Mouse (Mus musculus): Measurements from ENCODE around the gene Arhgap23. TPM values are rescaled to one million over a fixed set of nuclear protein-coding genes. Genes with fewer than 3 reads are reported as not detected.

Arhgap23 gene
- total RNA-seq, 2 experiments from 2014 or later = 12.5 to 13.5 TPM

DNA sequence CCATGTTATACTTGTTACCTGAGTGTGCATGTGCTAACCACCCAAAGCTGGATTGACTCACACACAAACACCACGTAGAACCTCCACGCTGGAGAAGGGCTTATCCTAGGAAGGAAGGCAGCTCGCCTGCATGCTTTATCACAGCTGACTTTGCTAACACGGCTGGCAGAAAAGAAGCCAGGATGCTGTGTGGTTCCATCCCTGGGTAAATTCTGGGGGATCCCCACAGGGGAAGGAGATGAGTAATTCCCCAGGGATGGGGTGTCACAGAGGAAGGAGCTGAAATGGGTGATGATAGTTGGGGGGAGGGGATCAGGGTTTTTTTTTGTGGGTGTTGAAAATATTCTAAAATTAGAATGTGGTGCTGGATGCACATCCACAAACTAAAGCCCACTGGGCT lies 90.5 kb downstream of the Arhgap23 start:
- DNase-seq = no peak

DNA sequence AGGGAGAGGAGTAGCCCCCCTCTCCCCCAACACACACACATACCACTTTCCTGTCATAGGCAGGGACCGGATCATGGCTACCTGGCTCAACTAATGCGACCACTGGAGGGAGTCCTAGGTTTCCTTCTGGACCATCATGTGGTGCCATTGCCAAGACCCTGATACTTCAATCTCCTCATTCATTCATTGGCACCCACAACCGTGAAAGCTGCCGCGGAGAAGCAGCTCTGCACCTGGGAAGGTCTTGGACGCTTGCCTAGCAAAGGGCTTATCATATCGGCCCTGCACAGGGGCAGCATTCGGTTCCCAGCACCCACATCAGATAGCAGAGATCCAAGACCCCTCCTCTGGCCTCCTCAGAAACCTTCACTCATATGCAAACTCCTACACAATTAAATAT lies 91.0 kb downstream of the Arhgap23 start:
- DNase-seq = no peak

DNA sequence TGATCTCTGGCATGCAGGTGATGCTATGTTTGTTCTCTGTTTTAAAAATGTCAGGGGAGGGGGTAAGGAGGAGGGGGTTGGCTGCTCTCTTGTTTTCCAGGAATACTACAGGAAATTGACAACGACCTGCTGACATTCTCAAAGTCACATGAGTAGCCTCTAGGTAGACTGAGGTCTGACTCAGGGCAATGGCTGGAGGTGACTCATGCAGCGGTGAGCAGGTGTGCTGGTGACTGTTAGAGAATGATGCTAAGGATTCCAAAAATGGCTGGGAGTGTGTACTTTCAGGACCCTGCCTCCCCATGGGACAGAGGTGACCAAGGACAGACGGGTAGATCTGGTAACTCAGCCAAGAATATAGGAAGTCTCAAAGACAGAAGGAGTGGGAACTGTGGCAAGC lies 92.9 kb downstream of the Arhgap23 start:
- no peak for DNase-seq

DNA sequence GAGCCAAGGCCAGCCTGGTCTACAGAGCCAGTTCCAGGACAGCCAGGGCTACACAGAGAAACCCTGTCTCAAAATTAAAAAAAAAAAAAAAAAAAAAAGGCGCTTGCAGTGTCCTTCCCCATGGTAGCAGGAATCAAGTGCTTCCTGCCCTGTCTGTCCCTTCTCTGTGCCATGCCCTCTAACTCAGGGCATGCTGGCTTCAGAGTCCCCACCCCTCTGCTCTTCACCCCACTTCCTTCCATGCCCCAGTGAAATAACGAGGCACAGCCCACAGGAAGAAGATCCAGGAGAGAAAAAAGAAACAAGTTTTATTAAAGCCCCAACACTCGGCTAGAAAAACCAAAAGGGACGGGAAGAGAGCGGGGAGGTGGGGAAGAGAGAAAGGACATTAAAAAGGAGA lies 93.7 kb downstream of the Arhgap23 start:
- no peak for DNase-seq

DNA sequence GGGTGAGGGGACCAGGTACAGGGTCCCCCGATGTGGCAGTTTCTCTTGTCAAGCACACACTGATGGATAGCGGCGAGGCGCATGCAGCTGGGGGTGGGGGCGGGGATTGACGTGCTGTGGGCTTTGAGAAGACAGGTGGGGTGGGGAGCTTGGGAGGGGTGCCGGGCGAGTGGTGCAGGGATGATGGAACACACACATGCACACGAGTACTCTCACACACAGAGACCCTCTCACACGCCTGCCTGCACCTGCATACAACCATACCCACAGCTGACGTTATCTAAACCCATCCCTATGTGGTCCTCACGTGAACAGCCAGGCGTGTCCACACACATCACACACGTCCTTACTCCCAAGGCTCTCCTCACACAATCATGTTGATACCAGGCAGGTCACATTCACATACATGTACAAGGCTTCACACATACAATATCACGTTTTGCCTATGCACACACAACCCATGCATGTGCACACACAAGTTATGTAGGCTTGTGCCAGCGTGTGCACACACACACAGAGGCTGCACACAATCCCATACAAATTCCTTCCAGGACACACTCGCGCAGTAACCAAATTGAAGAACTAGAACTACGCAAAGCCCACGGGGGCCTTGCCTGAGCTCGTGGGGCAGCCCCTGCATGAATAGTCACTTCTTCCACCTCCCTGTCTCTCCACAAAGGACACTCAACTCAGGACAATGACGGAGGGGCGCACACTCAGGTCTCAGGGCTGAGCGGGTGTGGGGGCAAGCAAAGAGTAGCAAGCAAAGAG lies 94.6 kb downstream of the Arhgap23 start:
- no peak for DNase-seq

DNA sequence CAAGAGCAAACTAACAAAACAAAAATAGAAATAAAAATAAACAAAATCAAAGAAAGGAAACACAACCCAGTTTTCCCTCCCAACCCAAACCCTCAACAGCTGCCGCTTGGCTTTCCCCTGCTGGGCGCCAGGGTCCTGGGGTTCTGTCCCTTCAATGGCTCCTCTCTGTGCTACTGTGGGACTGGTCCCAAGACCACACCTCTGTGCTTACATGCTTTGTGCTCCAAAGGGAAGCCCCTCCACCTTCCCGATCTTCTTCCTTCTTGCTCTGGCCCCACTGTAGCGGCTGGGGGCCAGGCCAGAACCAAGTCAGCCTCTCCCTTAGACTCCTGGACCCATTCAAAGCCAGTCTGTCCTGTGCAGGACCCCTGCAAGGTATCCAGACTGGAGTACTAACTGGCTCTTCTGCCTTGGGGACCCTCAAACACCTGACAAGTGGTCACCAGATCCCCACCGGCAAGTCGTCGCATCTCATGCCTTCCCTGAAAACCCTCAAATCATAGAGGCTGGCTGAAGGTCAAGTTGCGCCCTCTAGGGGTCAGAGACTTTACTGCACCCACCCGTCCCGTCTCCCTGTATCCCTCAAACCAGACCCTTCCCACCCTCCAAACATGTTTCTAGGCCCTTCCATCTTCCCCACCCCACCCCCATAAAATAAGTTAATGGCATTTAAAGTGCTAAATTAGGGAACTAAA lies 95.8 kb downstream of the Arhgap23 start:
- peak; percentile 67 to 83 for DNase-seq

DNA sequence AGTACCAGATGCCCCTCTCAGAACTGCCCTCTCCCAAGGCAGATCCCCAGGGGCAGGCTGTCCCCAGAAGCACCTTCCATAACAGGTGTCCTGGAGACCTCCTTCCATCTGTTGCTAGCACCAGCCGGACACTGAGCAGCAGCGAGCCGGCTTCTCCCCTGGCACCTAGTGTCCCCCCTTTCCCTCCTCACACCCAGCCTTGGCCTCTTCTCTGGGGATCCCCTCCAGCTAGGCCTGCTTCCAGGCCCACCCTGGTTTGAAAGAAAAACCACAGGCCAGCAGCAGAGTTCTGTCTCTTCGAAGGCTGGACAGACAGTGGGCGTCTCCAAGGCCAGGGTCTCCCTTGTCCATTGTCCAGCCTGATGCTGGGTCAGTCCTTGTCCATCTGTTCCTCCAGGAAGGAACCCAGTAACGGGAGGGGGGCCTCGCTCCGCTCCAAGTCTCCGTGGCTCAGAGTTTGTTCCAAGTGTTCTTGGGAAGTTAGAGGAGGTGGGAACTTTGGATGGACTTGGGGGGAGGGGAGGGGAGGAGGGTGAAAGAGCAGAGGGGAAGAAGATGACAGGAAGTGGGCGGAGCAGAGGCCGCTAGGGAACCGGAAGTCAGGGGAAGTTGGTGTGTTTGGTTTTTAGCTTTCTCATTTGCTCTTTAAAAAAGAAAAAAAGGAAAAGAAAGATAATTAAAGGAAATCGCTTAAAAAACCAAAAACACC lies 96.5 kb downstream of the Arhgap23 start:
- DNase-seq = peak; percentile 66 to 69

DNA sequence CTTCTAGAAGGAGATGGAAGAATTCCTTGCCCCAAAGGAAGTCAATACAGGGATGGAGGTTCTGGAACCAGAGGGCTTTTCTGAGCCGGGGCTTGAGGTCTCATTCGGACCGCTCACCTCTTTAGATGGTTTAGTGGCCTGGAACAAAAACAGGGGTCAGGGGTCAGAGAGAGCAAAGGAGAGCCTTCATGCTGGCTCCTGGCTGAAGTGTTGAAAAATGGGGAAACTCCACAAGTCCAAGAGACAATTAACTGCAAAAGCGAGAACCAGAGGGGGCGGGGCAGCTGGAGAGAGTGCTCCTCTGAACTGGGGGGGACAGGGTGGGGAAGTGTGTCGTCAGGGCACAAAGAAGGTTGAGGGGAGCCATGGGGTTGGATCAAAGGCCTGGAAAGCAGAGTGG lies 97.2 kb downstream of the Arhgap23 start:
- DNase-seq = no peak

DNA sequence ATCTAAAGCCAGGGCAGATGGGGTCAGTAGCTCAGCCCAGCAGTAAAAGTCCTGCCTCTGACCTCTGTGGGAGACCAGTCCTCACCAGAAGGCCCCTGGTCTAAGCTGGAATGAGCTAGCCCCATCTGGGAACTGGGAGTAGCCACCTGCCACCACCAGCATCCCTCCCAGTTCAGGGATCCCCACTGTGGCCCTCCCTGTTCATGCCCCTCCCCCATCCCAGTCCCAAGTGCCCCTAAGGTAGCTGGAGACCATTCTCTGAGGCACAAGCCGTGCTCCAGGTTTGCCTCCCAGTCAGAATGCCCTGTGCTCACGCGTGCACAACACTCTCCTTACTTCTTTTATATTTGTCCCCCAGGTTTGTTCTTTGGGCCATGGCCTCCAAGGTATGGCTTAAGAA lies 97.7 kb downstream of the Arhgap23 start:
- no peak for DNase-seq

DNA sequence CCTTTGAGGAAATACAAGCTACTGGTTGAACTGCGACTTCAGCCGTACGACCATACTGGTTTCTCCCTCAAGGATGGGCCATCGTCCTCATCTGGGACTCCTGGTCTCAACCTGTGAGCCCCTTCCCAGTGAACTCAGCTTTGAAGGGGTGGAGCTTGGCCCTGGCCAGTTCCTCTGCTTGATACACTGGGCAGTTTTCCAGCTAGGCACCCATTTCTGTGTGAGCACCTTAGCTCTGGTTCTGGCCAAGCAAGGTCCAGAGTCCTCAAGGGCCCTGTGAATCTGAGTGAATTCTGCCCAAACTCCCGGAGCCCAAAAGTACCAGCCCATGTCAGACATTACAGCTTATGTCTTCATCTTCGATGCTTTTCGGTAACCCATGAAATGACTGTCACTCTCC lies 105.2 kb downstream of the Arhgap23 start:
- DNase-seq = no peak

DNA sequence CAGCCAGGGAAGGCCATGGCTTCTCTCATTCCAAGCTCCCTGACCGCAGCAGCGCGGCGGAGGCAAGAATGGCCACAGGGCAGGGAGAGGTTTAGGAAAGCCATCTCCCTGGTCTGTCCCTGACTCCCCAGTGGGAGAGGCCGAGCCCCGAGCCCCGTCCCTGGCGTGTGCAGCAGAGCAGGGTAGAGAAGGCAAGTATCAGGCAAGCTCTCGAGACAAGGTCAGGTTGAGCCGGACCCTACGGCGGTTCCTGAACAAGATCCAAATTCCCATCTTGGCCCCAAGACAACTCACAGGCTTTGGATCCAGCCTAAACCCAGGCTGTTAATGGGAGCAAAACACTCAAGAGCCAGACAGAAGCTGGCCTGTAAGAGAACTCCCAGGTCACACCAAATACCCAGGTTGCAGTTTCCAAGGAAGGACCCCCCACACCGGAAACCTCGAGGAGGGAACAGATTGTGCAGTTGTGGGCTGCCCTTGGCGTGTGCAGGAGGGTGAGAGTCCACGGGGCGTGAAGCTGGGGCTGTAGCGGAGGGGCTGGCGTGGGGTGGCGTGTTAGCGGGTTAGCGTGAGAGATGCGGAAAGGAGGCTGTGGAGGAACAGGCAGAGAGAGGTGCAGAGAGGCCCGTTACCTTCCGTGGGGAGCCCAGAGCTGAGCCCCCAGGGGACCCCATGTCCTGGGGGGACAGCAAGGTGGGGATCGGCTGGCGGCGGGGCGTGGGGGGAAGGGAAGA lies 106.6 kb downstream of the Arhgap23 start:
- DNase-seq = no peak

DNA sequence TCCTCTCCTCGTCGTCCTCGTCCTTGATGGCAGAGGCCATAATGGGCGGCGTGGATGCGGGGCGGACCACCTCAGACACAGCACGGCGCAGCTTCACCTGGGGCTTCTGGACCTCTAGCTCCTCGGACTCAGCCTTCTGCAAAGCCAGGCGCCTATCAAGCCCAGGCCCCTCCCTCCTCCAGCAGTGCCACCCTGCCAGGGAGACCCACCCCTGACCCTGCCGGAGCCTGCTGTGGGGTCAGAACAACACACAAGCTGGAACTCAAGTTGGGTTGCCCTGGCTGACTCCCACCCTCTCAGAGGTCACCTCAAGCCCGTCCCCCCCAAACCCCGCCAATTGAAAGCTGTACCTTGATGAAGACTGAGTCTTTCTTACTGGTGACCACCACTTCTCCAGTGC lies 107.8 kb downstream of the Arhgap23 start:
- DNase-seq = no peak

DNA sequence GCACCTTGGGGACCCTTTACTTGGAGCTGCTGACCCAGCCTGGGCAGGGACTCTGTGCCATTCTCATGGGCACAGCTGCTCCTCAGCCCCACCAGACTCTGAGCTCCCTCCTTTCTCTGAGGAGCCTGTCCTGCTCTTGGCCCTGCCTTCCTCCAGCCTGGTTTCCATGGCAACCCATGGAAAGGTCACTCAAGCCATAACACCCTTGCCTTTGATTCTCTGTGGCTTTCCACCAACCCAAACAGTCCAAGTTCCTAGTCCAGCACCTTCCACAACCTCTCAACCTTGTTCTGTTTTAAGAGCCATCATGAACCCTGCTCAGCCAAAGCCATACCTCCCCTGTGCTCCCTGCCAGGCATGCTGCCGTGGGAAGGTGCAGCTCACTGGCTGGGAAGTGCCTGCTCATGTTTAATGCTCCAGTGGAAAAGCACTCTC lies 108.5 kb downstream of the Arhgap23 start:
- DNase-seq = peak; percentile 28 to 41

DNA sequence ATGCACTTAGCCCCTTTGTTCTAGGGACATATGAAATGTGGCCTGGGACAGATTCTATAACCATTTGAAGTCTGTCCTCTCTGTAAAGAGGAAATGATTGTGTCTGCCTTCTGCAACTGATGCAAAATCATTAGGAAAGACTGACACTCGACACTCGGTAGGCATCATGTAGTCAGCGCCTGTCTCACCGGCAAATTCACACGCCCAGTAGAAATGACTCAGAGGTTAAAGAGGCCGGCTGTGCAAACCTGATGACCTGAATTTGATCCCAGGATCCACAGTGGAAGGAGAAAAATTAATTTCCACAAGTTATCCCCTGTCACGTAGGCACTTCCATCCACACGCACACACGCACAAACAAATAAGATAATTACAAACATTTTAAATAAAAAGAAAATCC lies 109.0 kb downstream of the Arhgap23 start:
- no peak for DNase-seq

DNA sequence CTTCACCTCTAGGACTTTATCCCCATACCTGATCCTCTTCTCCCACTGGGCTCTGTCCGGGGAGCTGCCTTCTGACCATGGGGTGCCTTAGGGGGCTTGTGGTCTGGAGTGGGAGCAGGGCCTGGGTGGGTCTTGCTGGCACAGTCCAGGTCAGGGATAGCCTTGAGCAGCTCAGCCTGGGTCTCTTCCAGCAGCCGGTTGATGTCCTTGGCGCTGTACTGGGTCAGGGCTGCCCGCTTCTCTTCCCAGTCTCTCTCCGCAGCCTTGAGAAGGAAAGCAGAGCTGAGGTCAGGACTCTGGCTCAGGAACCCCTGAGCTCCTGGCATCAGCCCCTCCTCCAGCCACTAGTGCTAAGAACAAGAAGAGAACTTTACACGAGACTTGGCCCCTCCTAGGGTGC lies 110.0 kb downstream of the Arhgap23 start:
- DNase-seq = no peak

DNA sequence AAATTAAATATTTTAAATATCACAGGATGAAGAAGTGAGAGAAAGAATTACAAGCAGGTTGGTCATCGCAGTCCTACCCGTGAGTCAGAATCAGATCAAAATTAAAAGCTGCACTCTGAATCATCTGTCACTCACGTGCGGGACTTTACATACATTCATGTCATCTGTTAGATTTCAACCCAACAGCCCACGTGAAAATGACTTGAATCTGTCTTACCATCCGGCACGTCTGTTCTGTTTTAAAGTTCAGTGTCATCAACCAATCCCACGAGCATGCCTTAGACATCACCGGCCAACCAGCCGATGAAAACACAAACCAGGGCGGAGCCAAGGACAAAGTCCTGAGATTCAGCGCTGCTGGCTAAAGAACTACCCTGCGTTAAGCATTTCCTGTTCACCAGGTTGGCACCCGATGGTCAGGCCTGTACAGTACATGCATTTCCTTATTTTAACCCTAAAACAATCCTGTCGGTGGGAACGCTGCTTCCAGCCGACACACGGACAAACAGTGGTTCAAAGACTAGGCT lies 113.0 kb downstream of the Arhgap23 start:
- DNase-seq = no peak

DNA sequence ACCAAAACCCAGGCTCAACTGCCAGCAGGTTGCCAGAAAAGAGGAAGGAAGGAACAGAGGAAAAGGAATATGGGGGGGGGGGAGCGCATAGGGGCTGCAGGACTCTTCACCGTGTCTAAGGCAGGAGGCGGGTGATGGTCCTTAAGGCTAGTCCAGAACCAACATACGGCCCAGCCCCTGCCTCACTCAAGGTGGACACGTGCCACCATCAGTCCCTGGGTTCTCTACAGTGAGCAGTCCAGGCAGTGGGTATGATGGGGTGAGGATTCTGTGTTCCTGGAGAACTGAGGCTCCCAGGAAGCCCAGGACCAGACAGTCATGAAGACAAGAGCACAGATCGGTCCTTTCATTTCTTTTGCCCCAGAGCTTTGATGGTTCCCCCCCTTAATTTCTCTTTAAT lies 114.7 kb downstream of the Arhgap23 start:
- DNase-seq = no peak

DNA sequence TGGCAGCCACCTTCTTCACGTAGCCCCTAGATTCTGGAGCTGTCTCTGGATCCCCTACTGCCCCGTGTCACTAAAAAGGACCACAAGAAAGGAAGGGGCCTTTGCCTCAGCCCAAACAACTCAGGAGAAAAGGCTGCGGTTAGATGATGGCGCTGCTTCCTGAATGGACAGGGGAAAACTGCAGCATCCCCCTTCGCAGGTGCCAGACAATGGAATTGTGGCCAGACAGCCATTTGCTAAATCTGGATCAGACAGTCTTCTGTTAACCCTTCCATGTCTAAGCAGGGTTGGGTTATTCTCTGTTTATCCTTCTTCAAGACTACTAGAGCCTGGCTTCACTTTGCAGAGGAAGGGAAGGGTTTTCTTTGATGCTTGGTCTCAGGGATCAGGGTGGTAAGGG lies 115.6 kb downstream of the Arhgap23 start:
- no peak for DNase-seq

DNA sequence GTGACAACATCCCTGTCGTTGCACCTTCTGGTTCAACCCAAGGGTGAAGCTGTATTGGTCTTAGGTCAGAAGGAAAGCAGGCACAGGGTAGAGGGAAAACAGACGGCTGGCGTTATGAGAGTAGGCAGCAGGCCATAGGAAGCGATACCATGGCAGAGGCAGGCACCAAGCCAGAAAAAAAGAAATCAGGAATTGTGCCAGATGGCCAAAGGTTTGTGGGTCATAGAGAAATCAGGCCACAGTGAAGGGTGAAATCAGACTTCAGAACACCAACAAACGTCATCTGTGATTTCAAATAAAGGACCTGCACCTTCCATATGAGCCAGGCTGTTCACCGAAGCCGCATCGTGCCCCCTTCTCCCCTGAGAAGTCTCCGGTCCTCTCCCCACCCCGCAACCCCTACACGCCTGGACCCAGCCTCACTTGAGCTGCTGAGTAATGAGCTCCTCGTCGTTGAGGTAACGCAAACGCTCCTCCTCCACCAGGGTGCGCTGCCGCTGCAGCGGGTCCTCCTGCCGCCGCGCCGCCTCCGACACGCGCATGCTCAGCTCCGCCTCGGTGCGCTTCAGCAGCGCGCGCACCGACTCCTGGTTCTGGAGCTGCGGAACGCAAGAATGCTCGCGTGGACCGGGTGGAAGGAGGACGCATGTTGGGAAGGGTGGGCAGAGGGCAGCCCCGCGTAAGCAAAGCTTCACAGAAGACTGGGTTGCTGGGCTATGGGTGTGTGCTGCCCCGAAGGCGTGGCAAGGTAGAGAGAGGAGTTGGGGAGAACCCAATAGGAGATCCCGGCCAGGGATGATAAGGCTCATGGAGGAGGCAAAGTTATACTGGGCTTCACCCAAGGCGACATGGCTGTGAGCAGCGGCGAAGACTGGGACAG lies 116.3 kb downstream of the Arhgap23 start:
- peak; percentile 90 to 92 for DNase-seq

DNA sequence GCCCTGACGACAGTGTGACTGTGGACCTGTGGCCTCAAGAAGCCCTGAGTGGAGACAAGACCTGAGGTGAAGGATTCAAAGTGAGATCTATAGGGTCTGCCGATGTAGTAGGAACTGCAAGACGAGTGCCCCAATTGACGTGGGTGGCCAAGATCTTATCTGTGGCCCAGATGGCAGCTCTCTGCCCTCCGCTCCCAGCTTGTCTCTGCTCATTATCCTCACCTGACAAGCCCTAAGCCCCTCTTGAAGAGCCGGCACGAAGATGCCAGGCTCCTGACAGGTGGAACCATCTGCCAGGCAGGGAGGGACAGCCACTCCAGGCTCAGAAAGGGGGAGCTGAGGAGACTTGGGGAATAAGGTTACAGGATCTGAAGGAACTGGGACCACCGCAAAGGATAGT lies 117.0 kb downstream of the Arhgap23 start:
- no peak for DNase-seq

DNA sequence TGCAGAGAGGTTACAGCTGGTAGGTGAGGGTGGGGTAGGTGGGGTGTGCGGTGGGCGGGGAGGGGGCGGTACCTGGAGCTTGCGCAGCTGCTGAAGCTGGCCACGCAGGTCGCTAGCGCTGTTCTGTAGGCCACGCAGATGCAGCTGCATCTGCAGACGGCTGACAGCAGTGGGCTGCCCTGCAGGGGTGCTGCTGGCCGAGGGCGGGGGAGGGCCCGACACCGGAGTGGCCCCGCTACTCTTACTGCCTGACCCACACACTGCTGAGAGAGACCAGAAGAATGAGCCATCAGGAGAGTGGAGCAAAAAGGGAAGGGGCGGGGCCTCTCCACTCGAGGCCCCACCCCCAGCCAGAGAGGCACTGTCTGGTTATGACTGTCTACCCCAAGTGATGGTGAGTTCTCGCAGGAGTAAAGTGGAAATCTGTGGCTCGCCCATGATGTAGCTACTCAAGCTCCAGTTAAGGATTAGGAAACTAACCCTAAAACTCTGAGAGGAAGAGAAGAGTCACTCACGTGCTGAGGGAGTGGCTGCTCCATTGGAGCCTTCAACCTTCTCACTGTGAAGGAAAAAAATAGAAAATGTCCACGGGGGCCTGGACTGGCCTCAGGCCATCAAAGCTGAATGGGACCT lies 117.7 kb downstream of the Arhgap23 start:
- DNase-seq = no peak

Data from heart, adult 18-20 months (tissue).